Mouse (Mus musculus): ENCODE measurements around the gene Zfp524. TPM values are rescaled to one million over a fixed set of nuclear protein-coding genes. Genes with fewer than 3 reads are reported as not detected.

Gene Zfp524
- polyA plus RNA-seq, 1 experiment from 2014 or later, result 15.0 TPM

DNA sequence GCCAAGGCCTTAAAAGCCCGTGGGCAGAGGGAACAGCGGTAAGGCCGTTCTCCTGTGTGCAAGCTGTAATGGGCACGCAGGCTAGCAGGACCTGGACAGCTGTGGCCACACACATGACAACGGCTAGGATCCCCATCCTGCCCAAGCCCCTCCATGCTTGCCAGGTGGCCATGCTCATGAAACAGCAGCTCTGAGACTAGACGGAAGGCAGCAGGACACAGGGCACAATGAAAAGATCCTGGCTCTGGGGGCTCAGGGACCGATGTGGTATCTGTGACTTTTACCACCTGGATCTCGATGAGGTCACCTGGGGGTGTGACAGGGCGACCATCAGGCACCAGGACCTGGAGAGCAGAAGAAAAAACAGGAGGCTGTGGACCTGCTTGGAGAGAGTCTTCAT lies 21.9 kb downstream of the Zfp524 start:
- Histone ChIP-seq H3K27ac (no peak overlapping the region), H3K4me1 (peaks cover 3% of the 10 kb centered on the region; the same call in 1 of the 2 replicates), H3K9me3 (peaks cover 16% of the 10 kb centered on the region), H3K9ac (no peak overlapping the region), H3K4me2 (no peak overlapping the region), H3K27me3 (no peaks in the 10 kb centered on the region), H3K4me3 (no peak overlapping the region), H3K36me3 (peaks cover 56% of the 10 kb centered on the region)
- WGBS, result 90% methylated on average over 9 of the region's 9 CpGs
- ATAC-seq (ENCODE audit: insufficient number of reproducible peaks, low FRiP score, low TSS enrichment, low read depth), result no peak

DNA sequence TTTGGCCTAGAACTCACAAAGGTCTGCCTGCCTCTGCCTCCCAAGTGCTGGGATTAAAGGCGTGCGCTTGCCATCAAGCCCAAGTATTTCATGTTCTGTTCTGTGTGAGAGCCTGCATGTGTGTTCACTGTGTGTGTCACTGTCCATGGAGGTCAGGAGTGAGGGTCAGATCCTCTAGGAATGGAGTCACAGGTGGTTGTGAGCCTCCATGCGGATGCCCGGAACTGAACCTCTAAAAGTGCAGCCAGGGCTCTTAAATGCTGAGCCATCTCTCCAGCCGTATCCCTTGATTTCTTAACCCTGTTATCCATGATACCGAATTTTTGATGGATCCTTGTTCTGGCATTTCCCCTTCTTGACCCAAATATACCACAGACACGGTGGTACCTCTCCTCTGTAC lies 22.8 kb downstream of the Zfp524 start:
- Histone ChIP-seq H3K36me3 (peaks cover 52% of the 10 kb centered on the region), H3K4me3 (no peak overlapping the region), H3K27me3 (no peaks in the 10 kb centered on the region), H3K9ac (no peak overlapping the region), H3K9me3 (peaks cover 7% of the 10 kb centered on the region; the same call in 1 of the 2 replicates), H3K27ac (no peak overlapping the region), H3K4me1 (peaks cover 3% of the 10 kb centered on the region; the same call in 1 of the 2 replicates), H3K4me2 (no peak overlapping the region)
- 92% methylated on average over 7 of the region's 7 CpGs for WGBS
- ATAC-seq (ENCODE audit: insufficient number of reproducible peaks, low FRiP score, low TSS enrichment, low read depth), result no peak

GRCm38 (mm10) chr7:5037467-5037866 lies 23.3 kb downstream of the Zfp524 start:
- Histone ChIP-seq H3K4me1 (peaks cover 3% of the 10 kb centered on the region; the same call in 1 of the 2 replicates), H3K4me2 (peak overlapping the region; percentile 46), H3K9me3 (0 out of 2 replicates have a peak, but pooled peaks cover 7% of the 10 kb centered on the region), H3K27me3 (no peaks in the 10 kb centered on the region), H3K4me3 (peak overlapping the region; percentile 70), H3K36me3 (peaks cover 48% of the 10 kb centered on the region), H3K9ac (no peak overlapping the region; the same call in 1 of the 2 replicates), H3K27ac (peak overlapping the region; percentile 98; the same call in 1 of the 2 replicates)
- ATAC-seq (ENCODE audit: insufficient number of reproducible peaks, low FRiP score, low TSS enrichment, low read depth), result no peak
- WGBS, result 89% methylated on average over 8 of the region's 8 CpGs

GRCm38 (mm10) chr7:5038109-5038732 lies 24.0 kb downstream of the Zfp524 start, which contains the start of gene Zfp784:
Gene Zfp784 (minus strand): TSS chr7:5038446.
- H3K9me3 ChIP-seq, result 0 out of 2 replicates have a peak, but pooled peaks cover 7% of the 10 kb centered on the region
- H3K27me3 ChIP-seq, result no peaks in the 10 kb centered on the region

DNA sequence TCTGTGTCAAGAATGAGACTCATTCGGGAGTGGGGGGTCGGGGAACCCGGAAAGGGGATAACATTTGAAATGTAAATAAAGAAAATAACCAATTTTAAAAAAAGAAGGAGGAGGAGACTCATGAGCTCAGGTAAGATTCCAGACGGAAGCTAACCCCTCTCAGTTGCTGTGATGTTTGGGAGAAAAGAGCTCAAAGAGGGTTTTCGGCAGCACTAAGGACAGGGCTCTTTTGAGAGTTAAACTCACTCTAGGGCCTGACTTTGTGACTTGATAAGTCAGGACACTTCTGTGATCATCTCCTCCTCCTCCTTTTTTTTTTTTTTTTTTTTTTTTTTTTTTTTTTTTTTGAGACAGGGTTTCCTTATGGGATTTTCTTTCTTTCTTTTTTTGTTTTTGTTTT lies 24.7 kb downstream of the Zfp524 start:
- ATAC-seq (ENCODE audit: insufficient number of reproducible peaks, low FRiP score, low TSS enrichment, low read depth), result no peak
- H3K4me1 ChIP-seq, result peaks cover 3% of the 10 kb centered on the region; the same call in 1 of the 2 replicates
- H3K4me3 ChIP-seq, result peak overlapping the region; percentile 70
- H3K9ac ChIP-seq, result peak overlapping the region; percentile 71; the same call in 1 of the 2 replicates
- peaks cover 33% of the 10 kb centered on the region for H3K36me3 ChIP-seq
- no peaks in the 10 kb centered on the region for H3K27me3 ChIP-seq
- H3K4me2 ChIP-seq, result peak overlapping the region; percentile 46
- H3K27ac ChIP-seq, result peak overlapping the region; percentile 98
- 0 out of 2 replicates have a peak, but pooled peaks cover 7% of the 10 kb centered on the region for H3K9me3 ChIP-seq
- 27% methylated on average over 5 of the region's 5 CpGs for WGBS

More at GRCm38 (mm10) chr7:5038109-5038732, 24.0 kb downstream of the Zfp524 start, which contains the start of gene Zfp784:
- H3K36me3 ChIP-seq, result peaks cover 40% of the 10 kb centered on the region
- WGBS, result under 1% methylated on average over 48 of the region's 48 CpGs
- peak within 1 kb of the TSS; percentile 98 for H3K27ac ChIP-seq
- H3K4me1 ChIP-seq, result peaks cover 3% of the 10 kb centered on the region; the same call in 1 of the 2 replicates
- peak within 1 kb of the TSS; percentile 70 for H3K4me3 ChIP-seq
- peak; percentile 92 for ATAC-seq (ENCODE audit: insufficient number of reproducible peaks, low FRiP score, low TSS enrichment, low read depth)
- H3K4me2 ChIP-seq, result peak within 1 kb of the TSS; percentile 46
- peak within 1 kb of the TSS; percentile 71 for H3K9ac ChIP-seq

DNA sequence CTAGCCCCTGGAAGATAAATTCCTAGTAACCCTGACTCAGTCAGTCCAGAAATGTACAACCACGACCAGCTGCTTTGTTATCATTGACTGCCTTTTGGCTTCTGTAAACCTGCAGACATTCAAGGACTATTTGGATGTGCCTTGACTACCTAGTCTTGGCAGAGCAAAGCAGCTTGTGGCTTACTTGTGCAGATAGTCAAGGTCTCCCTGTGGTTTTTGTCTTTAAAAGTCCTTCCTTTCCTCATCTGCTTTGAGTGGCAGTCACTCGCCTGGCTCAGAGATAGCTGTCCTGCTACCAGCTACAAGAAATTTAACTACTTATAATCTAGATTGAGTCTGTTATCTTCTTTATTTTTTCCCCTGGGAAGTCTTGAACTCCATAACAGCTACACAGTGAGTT lies 30.8 kb downstream of the Zfp524 start:
- Histone ChIP-seq H3K4me2 (no peak overlapping the region), H3K36me3 (0 out of 2 replicates have a peak, but pooled peaks cover 5% of the 10 kb centered on the region), H3K27me3 (no peaks in the 10 kb centered on the region), H3K27ac (no peak overlapping the region), H3K9me3 (no peaks in the 10 kb centered on the region), H3K4me1 (no peaks in the 10 kb centered on the region), H3K4me3 (no peak overlapping the region), H3K9ac (no peak overlapping the region)
- ATAC-seq (ENCODE audit: insufficient number of reproducible peaks, low FRiP score, low TSS enrichment, low read depth), result no peak
- 82% methylated on average over 2 of the region's 2 CpGs for WGBS

GRCm38 (mm10) chr7:5046112-5046511 lies 31.9 kb downstream of the Zfp524 start:
- H3K4me3 ChIP-seq, result no peak overlapping the region
- 73% methylated on average over 2 of the region's 2 CpGs for WGBS

DNA sequence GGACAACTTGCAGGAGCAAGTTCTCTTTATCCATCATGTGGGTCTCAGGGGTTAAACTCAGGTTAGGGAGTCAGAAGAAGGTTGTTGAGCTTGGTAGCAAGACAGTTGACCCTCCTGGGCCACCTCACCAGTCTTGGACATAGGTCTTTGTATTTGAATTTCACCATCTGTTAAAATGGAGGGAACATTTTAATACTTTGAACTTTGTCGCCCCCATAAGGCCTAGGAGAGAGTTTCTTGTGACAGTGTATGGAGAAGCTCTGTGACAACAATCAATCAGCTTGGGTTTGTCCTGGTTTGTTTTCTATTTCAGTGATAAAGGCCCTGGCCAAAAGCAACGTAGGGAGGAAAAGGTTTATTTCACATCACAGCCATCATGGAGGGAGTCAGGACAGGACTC lies 33.1 kb downstream of the Zfp524 start:
- H3K9ac ChIP-seq, result no peak overlapping the region
- peaks cover 14% of the 10 kb centered on the region for H3K4me1 ChIP-seq
- no peak overlapping the region for H3K4me2 ChIP-seq
- no peaks in the 10 kb centered on the region for H3K9me3 ChIP-seq
- no peak for ATAC-seq (ENCODE audit: insufficient number of reproducible peaks, low FRiP score, low TSS enrichment, low read depth)
- WGBS, result 23% methylated on average over 2 of the region's 2 CpGs
- H3K27me3 ChIP-seq, result peaks cover 4% of the 10 kb centered on the region; the same call in 1 of the 2 replicates
- H3K36me3 ChIP-seq, result no peaks in the 10 kb centered on the region
- H3K27ac ChIP-seq, result no peak overlapping the region
- H3K4me3 ChIP-seq, result no peak overlapping the region

More at GRCm38 (mm10) chr7:5046112-5046511, 31.9 kb downstream of the Zfp524 start:
- H3K9ac ChIP-seq, result no peak overlapping the region
- 0 out of 2 replicates have a peak, but pooled peaks cover 5% of the 10 kb centered on the region for H3K36me3 ChIP-seq
- no peaks in the 10 kb centered on the region for H3K9me3 ChIP-seq
- no peak for ATAC-seq (ENCODE audit: insufficient number of reproducible peaks, low FRiP score, low TSS enrichment, low read depth)
- peaks cover 8% of the 10 kb centered on the region for H3K4me1 ChIP-seq
- no peak overlapping the region for H3K4me2 ChIP-seq
- no peaks in the 10 kb centered on the region for H3K27me3 ChIP-seq
- H3K27ac ChIP-seq, result no peak overlapping the region

DNA sequence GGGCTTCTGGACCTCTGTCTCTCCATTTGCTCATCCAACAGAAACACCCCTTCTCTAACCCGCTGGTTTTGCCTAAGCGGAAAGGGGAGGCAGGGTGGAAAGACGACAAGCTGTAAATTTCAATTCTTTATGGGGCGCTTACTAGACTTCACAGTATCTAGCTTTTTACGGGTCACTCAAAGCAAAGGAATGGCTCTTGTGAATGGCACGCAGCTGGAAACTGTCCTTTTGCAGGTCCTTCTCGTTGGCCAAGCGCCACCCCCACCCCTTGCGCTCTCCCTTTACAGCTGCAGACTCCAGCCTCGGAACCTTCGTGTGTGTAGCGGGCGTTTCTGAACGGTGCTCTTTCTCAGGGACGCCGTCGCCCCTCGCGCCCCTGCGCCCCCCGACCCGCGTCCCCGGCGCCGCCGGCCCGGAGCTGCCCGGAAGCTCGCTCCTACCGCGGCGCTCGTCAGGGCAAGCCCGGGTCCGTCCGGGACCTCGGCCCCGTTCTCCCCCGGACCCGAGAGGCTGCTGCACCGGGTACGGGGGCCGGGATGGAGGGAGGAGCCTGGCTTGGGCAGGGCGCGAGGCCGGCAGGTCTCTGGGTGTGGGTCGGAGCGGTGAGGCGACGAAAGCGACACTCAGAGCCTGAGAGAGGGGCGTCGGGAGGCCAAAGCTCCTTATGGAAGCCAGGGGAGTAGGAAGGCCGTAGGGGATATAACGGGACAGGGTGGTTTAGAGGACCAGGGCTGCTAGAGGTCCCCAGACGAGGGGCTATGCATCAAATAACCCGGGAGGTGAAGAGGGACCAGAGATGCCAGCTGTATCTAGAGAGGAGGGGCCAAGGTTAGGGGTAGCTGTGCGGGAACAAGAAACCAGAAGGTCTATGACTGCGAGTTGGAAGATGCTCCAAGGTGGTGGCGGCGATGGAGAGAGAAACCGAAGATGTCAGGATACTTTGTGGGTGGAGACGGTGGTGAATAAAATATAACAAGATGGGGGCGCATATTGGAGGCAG lies 37.3 kb downstream of the Zfp524 start, which contains the start of gene Zfp580:
TSS of gene Zfp580 (plus strand) at position 346 of the 1,000 bp plus-strand sequence.
- no peaks in the 10 kb centered on the region for H3K36me3 ChIP-seq
- peaks cover 44% of the 10 kb centered on the region for H3K4me1 ChIP-seq
- ATAC-seq (ENCODE audit: insufficient number of reproducible peaks, low FRiP score, low TSS enrichment, low read depth), result peak; percentile 65; the same call in 1 of the 2 replicates
- H3K27me3 ChIP-seq, result peaks cover 41% of the 10 kb centered on the region
- H3K9me3 ChIP-seq, result no peaks in the 10 kb centered on the region
- WGBS, result under 1% methylated on average over 65 of the region's 65 CpGs
- H3K27ac ChIP-seq, result peak within 1 kb of the TSS; percentile 80
- peak within 1 kb of the TSS; percentile 82 for H3K4me2 ChIP-seq
- peak within 1 kb of the TSS; percentile 79 for H3K4me3 ChIP-seq
- peak within 1 kb of the TSS; percentile 78 for H3K9ac ChIP-seq

DNA sequence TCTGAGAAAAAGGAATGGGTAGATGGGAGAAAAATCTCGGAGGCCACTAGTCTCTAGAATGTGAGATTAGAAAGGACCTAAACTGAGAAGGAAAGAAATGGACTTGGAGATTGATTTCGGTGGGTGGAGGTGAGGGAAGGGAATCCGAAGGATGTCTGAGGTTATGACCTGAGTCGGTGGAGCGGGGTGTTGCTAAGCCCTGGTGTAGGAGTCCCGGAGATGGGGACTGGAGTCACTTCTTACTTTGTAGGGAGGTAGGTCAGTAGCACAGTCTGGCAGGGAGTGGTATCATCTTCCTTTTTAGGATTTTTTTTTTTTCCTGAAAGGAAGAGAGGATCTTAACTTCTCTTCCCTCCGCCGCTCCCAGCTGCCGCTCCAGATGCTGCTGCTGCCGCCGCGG lies 38.2 kb downstream of the Zfp524 start:
- H3K4me1 ChIP-seq, result peaks cover 51% of the 10 kb centered on the region
- no peaks in the 10 kb centered on the region for H3K9me3 ChIP-seq
- peak overlapping the region; percentile 82 for H3K4me2 ChIP-seq
- H3K9ac ChIP-seq, result peak overlapping the region; percentile 78
- peaks cover 41% of the 10 kb centered on the region for H3K27me3 ChIP-seq
- H3K36me3 ChIP-seq, result no peaks in the 10 kb centered on the region
- ATAC-seq (ENCODE audit: insufficient number of reproducible peaks, low FRiP score, low TSS enrichment, low read depth), result no peak
- peak overlapping the region; percentile 79 for H3K4me3 ChIP-seq
- H3K27ac ChIP-seq, result no peak overlapping the region
- 2% methylated on average over 10 of the region's 12 CpGs for WGBS

GRCm38 (mm10) chr7:5052931-5053343 lies 38.7 kb downstream of the Zfp524 start:
- Histone ChIP-seq H3K27me3 (peaks cover 45% of the 10 kb centered on the region), H3K9ac (peak overlapping the region; percentile 78; the same call in 1 of the 2 replicates), H3K36me3 (no peaks in the 10 kb centered on the region), H3K9me3 (no peaks in the 10 kb centered on the region), H3K4me3 (peak overlapping the region; percentile 79), H3K4me1 (peaks cover 56% of the 10 kb centered on the region), H3K27ac (no peak overlapping the region), H3K4me2 (peak overlapping the region; percentile 82)
- ATAC-seq (ENCODE audit: insufficient number of reproducible peaks, low FRiP score, low TSS enrichment, low read depth), result no peak
- WGBS, result 4% methylated on average over 40 of the region's 45 CpGs

Measured in limb, embryonic 15.5 days (tissue).